Mouse (Mus musculus): ENCODE data around the gene Sox30. TPM values are rescaled to one million over a fixed set of nuclear protein-coding genes. Genes with fewer than 3 reads are reported as not detected.
A peak's percentile ranks its signal among the peaks of the same experiment; 100 is the strongest.

Gene Sox30
- polyA plus RNA-seq, 1 experiment from 2014 or later: 0.17 TPM

DNA sequence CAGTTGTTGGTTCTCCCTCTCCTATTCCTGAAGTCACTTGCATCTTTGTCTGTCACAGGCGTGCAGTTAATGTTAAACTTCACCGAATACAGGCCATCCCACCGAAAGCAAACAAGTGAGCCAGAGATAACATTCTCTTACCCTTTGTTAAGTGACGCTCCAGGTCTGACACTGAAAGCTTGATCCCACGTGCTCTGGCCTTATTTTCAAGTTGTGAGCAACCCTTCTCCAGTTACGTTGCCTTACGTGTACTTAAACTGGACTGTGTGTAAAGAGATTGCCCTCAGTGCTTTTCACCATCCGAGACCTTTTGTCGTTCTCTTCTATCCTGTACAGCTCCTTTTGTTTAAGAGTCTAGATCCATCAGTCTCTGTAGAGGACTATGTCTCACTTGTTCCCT is 77.9 kb downstream of the Sox30 start:
- Histone ChIP-seq H3K9ac (ENCODE audit: low read length) (peak overlapping the region; percentile 45), H3K4me3 (replicated peaks; ENCODE audit: low read length) (peak overlapping the region; percentile 66), H3K27me3 (ENCODE audit: control insufficient read depth, insufficient read depth, low read length) (no peaks in the 10 kb centered on the region; the same call in 1 of the 2 replicates), H3K4me1 (ENCODE audit: control insufficient read depth, insufficient read depth, low read length) (peaks cover 7% of the 10 kb centered on the region), H3K4me2 (ENCODE audit: low read depth, low read length) (peak overlapping the region; percentile 60), H3K27ac (ENCODE audit: low read length) (no peak overlapping the region; the same call in 1 of the 2 replicates), H3K9me3 (replicated peaks; ENCODE audit: control insufficient read depth, low read length) (no peaks in the 10 kb centered on the region), H3K36me3 (ENCODE audit: control insufficient read depth, insufficient read depth, low read length) (no peaks in the 10 kb centered on the region)
- WGBS: 22% methylated on average over 9 of the region's 9 CpGs
- no peak for ATAC-seq (ENCODE audit: insufficient read depth, low FRiP score)

GRCm38 (mm10) chr11:46058916-46059315 is 78.8 kb downstream of the Sox30 start:
- Histone ChIP-seq H3K9me3 (replicated peaks; ENCODE audit: control insufficient read depth, low read length) (no peaks in the 10 kb centered on the region), H3K27ac (ENCODE audit: low read length) (no peak overlapping the region), H3K4me3 (replicated peaks; ENCODE audit: low read length) (no peak overlapping the region), H3K4me2 (ENCODE audit: low read depth, low read length) (no peak overlapping the region), H3K27me3 (ENCODE audit: control insufficient read depth, insufficient read depth, low read length) (no peaks in the 10 kb centered on the region; the same call in 1 of the 2 replicates), H3K9ac (ENCODE audit: low read length) (no peak overlapping the region), H3K36me3 (ENCODE audit: control insufficient read depth, insufficient read depth, low read length) (no peaks in the 10 kb centered on the region), H3K4me1 (ENCODE audit: control insufficient read depth, insufficient read depth, low read length) (peaks cover 13% of the 10 kb centered on the region)
- WGBS: 89% methylated on average over 4 of the region's 4 CpGs
- ATAC-seq (ENCODE audit: insufficient read depth, low FRiP score): no peak

DNA sequence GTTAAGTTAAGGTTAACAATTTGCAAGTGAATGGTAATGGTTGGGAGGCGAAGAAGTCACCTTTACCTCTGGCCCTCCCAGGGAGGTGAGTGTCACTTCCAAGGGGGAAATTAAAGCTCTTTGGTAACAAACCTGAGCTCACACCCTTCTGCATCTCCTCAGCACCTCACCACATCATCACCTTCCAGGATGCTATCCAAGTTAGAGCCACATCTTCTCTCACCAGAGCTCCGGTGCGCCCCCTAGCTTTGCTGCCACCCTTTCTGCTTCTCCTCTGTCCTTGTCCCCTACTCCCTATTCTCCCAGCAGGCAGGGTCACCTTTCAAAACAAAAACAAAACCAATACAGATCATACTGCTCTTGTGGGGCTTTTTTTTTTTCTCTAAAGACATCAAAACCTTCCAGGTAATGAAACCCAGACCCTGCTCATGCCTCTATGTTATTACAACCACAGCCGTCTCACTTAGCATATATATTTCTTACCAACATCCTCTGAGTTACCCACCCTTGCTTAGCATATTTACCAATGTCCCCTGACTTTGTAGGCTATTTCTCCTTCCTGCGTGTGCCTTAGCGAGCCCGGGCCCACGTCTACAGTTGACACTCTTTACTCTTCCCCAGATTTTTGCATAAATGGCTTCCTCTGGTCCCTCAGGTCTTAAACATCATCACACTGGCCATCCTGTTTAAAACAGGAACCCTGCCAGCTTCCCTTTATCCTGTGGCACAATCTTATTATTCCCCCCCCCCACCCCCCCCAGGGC is 80.0 kb downstream of the Sox30 start:
- no peak overlapping the region for H3K4me3 ChIP-seq (replicated peaks; ENCODE audit: low read length)
- 66% methylated on average over 8 of the region's 8 CpGs for WGBS
- H3K9me3 ChIP-seq (replicated peaks; ENCODE audit: control insufficient read depth, low read length): no peaks in the 10 kb centered on the region
- H3K4me2 ChIP-seq (ENCODE audit: low read depth, low read length): no peak overlapping the region
- ATAC-seq (ENCODE audit: insufficient read depth, low FRiP score): no peak
- H3K27me3 ChIP-seq (ENCODE audit: control insufficient read depth, insufficient read depth, low read length): no peaks in the 10 kb centered on the region; the same call in 1 of the 2 replicates
- no peaks in the 10 kb centered on the region for H3K36me3 ChIP-seq (ENCODE audit: control insufficient read depth, insufficient read depth, low read length)
- H3K4me1 ChIP-seq (ENCODE audit: control insufficient read depth, insufficient read depth, low read length): peaks cover 17% of the 10 kb centered on the region
- H3K9ac ChIP-seq (ENCODE audit: low read length): no peak overlapping the region
- H3K27ac ChIP-seq (ENCODE audit: low read length): no peak overlapping the region

DNA sequence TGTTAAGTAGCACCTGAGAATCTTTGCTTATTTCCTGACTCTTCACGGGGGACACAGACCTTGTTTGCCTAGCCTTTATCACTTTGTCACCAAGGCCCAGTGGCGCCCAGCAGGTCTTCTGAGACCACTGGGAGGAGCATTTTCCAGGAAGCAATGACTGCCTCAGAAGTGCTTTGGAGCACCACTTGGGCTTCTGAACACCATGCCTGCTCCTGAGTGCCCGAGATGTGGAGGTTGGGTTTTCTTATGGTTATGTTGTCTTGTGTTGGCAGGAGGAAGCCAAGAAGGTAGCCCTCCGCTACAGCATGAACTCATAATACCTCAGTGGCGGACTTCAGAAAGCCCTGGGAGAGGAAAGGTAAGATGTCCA is 80.5 kb downstream of the Sox30 start:
- Histone ChIP-seq H3K4me3 (replicated peaks; ENCODE audit: low read length) (no peak overlapping the region), H3K4me1 (ENCODE audit: control insufficient read depth, insufficient read depth, low read length) (peaks cover 20% of the 10 kb centered on the region), H3K36me3 (ENCODE audit: control insufficient read depth, insufficient read depth, low read length) (no peaks in the 10 kb centered on the region), H3K9me3 (replicated peaks; ENCODE audit: control insufficient read depth, low read length) (no peaks in the 10 kb centered on the region), H3K4me2 (ENCODE audit: low read depth, low read length) (no peak overlapping the region), H3K27ac (ENCODE audit: low read length) (no peak overlapping the region), H3K9ac (ENCODE audit: low read length) (no peak overlapping the region), H3K27me3 (ENCODE audit: control insufficient read depth, insufficient read depth, low read length) (no peaks in the 10 kb centered on the region; the same call in 1 of the 2 replicates)
- 69% methylated on average over 5 of the region's 5 CpGs for WGBS
- ATAC-seq (ENCODE audit: insufficient read depth, low FRiP score): no peak

DNA sequence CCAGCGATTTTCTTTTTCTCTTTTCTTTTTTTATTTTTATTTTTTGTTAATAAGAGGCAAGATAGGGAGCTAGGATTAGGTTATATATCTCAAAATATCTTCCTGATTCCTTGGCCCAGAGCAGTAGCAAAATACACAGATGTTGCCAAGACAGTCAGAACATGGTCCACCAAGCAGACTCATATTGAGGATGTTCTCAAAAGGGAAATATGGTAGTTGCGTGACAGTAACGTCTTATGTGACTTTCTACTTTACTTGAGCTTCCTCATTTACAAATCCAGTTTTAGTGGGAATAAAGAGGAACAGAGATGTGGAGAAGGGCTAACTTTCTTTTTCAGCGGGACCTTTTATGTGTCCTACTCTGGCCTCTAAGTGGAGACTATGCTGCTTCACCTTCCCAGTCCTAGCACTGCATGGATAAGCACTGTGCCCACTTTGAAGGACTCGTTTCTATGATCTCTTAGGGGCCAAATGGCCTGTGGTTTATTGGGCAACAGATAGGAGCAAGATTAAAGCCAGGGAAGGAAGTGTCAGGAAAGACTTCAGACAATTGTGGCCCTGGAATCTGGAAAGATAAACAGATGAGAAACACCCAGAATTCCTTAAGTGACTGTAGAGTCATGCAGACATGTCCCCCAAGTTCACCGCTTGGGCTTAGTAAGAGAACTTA is 81.8 kb downstream of the Sox30 start:
- Histone ChIP-seq H3K9me3 (replicated peaks; ENCODE audit: control insufficient read depth, low read length) (no peaks in the 10 kb centered on the region), H3K4me3 (replicated peaks; ENCODE audit: low read length) (no peak overlapping the region), H3K4me2 (ENCODE audit: low read depth, low read length) (no peak overlapping the region), H3K27ac (ENCODE audit: low read length) (peak overlapping the region; percentile 8; the same call in 1 of the 2 replicates), H3K36me3 (ENCODE audit: control insufficient read depth, insufficient read depth, low read length) (no peaks in the 10 kb centered on the region), H3K9ac (ENCODE audit: low read length) (no peak overlapping the region), H3K4me1 (ENCODE audit: control insufficient read depth, insufficient read depth, low read length) (peaks cover 26% of the 10 kb centered on the region), H3K27me3 (ENCODE audit: control insufficient read depth, insufficient read depth, low read length) (no peaks in the 10 kb centered on the region; the same call in 1 of the 2 replicates)
- no peak for ATAC-seq (ENCODE audit: insufficient read depth, low FRiP score)
- 59% methylated on average over 6 of the region's 6 CpGs for WGBS

- 65% methylated on average over 4 of the region's 4 CpGs for WGBS
- Histone ChIP-seq H3K9me3 (replicated peaks; ENCODE audit: control insufficient read depth, low read length) (no peaks in the 10 kb centered on the region), H3K27ac (ENCODE audit: low read length) (no peak overlapping the region), H3K36me3 (ENCODE audit: control insufficient read depth, insufficient read depth, low read length) (no peaks in the 10 kb centered on the region), H3K4me1 (ENCODE audit: control insufficient read depth, insufficient read depth, low read length) (peaks cover 26% of the 10 kb centered on the region), H3K27me3 (ENCODE audit: control insufficient read depth, insufficient read depth, low read length) (no peaks in the 10 kb centered on the region), H3K4me2 (ENCODE audit: low read depth, low read length) (no peak overlapping the region), H3K4me3 (replicated peaks; ENCODE audit: low read length) (no peak overlapping the region), H3K9ac (ENCODE audit: low read length) (no peak overlapping the region)
- no peak for ATAC-seq (ENCODE audit: insufficient read depth, low FRiP score)
Measured at GRCm38 (mm10) chr11:46062569-46062968, 82.5 kb downstream of the Sox30 start.

GRCm38 (mm10) chr11:46062993-46063731 is 83.1 kb downstream of the Sox30 start:
- H3K4me1 ChIP-seq (ENCODE audit: control insufficient read depth, insufficient read depth, low read length): peaks cover 22% of the 10 kb centered on the region
- H3K9ac ChIP-seq (ENCODE audit: low read length): 0 out of 2 replicates have a peak overlapping the region, but pooled peaks have one; percentile 4
- no peak overlapping the region for H3K4me3 ChIP-seq (replicated peaks; ENCODE audit: low read length)
- ATAC-seq (ENCODE audit: insufficient read depth, low FRiP score): no peak
- H3K9me3 ChIP-seq (replicated peaks; ENCODE audit: control insufficient read depth, low read length): no peaks in the 10 kb centered on the region
- WGBS: 55% methylated on average over 9 of the region's 9 CpGs
- H3K27ac ChIP-seq (ENCODE audit: low read length): peak overlapping the region; percentile 7; the same call in 1 of the 2 replicates
- no peak overlapping the region for H3K4me2 ChIP-seq (ENCODE audit: low read depth, low read length)
- H3K36me3 ChIP-seq (ENCODE audit: control insufficient read depth, insufficient read depth, low read length): no peaks in the 10 kb centered on the region
- no peaks in the 10 kb centered on the region for H3K27me3 ChIP-seq (ENCODE audit: control insufficient read depth, insufficient read depth, low read length)

DNA sequence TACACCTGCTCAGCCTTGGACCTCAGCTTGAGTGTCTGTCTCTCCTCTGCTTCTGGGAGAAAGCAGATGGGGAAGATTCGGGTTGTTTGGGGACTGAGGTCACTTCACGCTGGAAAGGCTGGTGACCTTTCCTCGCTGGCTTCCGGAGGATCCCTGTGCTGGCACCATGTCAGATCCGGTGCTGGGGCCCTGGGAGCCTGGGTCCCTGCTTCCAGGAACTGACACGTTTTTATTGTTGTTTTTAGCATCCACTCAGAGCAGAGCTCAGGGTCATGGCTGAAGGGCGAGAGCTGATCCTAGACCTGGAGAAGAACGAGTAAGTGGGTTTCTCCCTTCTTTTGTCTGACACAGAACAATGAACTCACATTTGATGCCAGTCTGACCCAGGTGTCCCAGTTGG is 84.7 kb downstream of the Sox30 start:
- Histone ChIP-seq H3K27ac (ENCODE audit: low read length) (peak overlapping the region; percentile 73), H3K9me3 (replicated peaks; ENCODE audit: control insufficient read depth, low read length) (no peaks in the 10 kb centered on the region), H3K4me2 (ENCODE audit: low read depth, low read length) (no peak overlapping the region), H3K36me3 (ENCODE audit: control insufficient read depth, insufficient read depth, low read length) (no peaks in the 10 kb centered on the region), H3K27me3 (ENCODE audit: control insufficient read depth, insufficient read depth, low read length) (no peaks in the 10 kb centered on the region), H3K4me3 (replicated peaks; ENCODE audit: low read length) (no peak overlapping the region), H3K4me1 (ENCODE audit: control insufficient read depth, insufficient read depth, low read length) (peaks cover 30% of the 10 kb centered on the region), H3K9ac (ENCODE audit: low read length) (no peak overlapping the region)
- ATAC-seq (ENCODE audit: insufficient read depth, low FRiP score): peak; percentile 1; the same call in 1 of the 2 replicates
- 49% methylated on average over 8 of the region's 8 CpGs for WGBS

Data from stomach, embryonic 16.5 days (tissue).